Mouse (Mus musculus) lung, postnatal 10 days (tissue): ENCODE measurements around the gene Rplp2.

Experiments used
- DNase-seq: peaks from one replicate; pipeline ENCODE4 v3.0.0; 2021

Gene Rplp2

DNA sequence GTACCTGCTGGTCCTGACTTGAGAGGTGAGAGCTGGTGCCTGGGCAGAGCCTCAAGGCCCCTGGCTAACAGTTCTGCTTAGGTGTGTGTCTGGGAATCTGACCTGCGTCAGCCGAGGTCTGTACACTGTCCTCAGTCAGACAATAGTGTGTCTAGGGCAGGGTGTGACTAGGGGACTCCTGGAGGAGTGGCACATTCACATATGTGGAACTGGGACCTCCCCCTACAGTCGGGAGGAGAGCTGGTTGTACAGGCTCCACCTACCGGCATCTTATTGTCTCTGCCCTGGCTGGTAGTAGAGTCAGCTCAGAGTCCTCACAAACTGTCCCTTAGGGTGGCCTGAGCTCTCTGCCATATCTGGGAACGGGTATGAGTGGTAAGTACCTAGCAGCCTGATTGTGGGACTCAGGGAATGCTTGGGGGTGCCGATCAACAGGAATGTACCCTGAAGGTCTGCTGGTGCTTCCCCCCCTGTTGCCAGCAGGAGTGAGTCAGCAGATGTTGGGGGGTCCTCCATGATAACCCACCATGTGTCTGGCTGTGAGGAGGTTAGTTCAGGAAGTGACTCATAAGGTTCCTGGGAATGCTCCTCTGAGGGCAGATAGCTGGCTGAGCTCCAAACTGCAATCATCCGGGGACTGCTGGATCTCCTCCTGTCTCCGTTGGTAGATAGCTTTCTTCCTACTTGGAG lies 21.5 kb downstream of the Rplp2 start:
- DNase-seq, result peak; percentile 92

DNA sequence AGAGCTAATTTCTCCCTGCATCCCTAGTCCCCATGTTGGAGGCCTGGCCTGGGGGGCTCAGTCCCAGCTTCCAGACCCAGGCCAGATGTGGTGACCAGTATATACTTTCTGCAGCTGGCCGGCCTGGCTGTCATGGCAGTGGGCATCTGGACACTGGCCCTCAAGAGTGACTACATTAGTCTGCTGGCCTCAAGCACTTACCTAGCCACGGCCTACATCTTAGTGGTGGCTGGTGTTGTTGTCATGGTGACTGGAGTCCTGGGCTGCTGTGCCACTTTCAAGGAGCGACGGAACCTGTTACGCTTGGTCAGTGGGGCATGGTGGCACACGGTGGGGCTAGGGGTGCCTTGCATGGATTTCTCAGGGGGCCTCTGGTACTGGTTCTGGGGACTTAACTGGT lies 22.2 kb downstream of the Rplp2 start:
- DNase-seq, result no peak

DNA sequence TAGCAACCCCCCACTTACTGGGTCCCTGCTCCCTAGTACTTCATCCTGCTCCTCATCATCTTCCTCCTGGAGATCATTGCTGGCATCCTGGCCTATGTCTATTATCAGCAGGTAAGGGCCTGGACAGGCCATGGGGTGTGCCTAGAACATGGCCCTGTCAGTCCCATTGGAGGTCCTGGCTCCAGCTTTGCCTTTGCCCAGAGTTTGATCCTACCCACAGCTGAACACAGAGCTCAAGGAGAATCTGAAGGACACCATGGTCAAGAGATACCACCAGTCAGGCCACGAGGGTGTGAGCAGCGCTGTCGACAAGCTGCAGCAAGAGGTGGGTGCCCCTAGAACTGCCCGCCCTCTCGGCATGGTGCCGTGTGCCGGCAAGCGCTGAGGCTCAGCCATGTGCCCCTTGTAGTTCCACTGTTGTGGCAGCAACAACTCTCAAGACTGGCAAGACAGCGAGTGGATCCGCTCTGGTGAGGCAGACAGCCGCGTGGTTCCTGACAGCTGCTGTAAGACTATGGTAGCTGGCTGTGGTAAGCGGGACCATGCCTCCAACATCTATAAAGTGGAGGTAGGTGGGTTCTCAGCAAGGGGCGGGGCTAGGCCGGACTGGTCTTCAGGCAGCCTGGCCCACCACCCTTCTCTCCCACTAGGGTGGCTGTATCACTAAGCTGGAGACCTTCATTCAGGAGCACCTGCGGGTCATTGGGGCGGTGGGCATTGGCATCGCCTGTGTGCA lies 22.9 kb downstream of the Rplp2 start:
- no peak for DNase-seq

DNA sequence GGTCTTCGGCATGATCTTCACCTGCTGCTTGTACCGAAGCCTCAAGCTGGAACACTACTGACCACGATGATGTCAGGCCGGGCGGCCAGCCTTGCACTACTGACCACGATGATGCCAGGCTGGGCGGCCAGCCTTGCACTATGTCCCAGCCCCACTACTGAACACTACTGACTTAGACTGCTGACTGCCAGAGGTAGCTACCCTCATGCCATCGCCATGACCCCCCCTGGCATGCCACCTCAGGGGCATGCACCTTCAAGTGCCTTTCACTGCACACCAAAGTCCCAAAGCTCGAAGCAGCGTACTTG lies 23.4 kb downstream of the Rplp2 start:
- DNase-seq, result no peak

DNA sequence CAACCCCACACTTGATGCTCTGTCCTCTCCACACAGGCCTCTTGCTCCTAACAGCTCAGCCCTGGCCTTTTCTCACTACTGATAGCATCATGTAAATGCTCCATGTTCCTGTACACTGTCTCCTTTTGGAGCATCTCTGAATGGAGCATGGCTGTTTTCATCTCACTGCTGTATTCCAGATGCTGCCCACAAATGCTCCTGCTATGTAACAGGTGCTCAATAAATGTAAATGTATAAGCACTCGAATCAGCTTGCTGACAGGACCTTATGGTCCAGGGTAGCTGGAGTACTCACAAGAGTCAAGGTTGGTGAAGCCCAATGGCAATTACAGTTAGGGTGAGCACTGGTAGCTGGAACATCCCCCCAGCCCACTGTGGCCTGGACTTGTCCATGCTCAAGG lies 24.1 kb downstream of the Rplp2 start:
- no peak for DNase-seq

DNA sequence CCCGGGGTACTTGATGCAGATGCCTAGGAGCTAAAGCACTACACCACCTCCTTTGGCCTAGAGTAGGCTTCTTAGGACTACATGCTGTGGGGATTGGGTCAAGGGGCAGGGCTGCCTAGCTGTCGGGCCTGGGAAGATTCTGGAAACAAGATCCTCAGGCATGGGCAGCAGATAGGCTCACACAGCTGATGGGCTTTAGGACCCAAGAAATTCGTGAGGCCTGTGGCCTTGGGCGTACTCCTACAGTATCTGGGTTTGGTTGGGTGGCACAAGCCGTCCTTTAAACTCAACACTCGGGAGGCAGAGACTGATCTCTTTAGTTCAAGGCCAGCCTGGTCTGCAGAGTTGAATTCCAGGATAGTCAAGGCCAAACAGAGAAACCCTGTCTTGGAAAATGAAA lies 25.1 kb downstream of the Rplp2 start:
- no peak for DNase-seq

DNA sequence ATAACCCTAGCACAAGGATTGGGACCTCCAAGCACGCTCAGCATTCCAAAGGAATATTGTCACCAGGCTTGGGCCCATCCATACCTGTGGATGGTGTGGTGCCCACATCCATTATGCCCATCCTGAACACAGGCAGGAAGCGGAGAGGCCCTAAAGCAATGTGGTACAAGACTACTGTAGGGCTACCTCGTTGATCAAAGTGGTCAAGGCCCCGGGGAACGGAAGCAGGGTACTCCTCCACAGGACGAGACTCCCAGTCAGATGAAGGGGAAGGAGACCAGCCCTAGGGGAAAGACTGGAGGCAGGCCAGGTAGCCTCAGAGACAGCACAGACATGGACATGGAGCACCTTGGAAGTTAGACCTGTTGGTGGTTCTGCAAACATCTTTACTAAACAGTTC lies 25.6 kb downstream of the Rplp2 start:
- no peak for DNase-seq

DNA sequence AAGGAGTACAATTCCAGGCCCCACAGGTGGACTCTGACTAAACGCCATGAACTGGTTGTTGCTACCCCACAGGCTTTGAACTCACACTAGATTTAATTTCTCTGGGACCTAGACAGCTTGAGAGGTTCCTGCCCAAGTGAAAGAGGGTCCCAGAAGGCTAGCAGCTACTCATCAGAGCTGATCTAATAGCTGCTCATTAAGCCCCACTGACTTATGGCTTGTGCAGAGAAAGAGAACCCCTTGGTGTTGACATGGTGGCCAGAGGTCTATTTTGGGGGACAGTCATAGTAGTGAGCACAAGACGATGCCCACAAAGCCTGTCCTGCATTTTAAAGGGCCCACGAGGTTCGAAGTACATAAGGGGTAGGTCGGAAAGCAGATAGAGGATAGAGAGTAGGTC lies 27.0 kb downstream of the Rplp2 start:
- DNase-seq, result no peak

DNA sequence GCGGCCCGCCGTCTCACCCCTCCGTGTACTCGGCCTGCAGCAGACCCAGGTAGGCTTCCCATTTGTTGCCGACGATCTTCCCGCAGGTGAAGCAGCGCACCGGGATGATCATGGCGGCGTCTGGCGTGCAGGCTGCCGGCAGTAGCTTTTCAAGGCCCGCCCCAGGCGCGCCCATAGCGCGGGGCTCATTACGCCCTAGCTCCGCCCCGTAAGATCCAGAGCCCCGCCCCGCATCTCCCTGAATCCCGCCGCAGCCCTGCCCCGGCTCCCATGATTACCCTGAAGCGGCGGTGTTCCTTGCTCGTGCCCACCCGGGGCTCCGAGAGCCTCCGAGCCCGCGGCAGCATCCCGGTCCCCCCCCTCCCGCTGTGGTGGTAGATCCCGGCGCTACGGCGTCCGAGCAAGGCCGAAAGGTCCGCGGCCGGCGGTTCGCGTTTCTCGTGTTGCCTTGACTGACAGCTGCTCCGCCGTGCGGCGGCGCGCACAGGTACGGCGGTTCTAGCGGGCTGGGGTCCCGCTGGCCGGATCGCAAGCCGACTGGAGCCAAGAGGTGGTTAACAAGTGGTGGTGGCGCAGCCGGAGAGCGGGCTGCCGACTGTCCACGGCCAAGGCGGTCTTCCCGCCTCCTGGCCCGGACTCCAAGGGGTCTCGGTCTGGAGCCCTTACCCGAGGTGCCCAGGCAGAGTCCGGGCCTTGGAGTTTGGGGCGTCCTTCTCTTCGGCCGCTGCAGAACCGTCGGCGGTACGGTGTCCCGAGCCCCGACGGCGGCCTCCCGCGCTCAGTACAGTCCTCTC lies 28.0 kb downstream of the Rplp2 start, which contains the start of the genes Polr2l and Tspan4:
TSS of gene Polr2l (minus strand) at position 122 of the 794 bp plus-strand sequence.
TSS of gene Tspan4 (plus strand) at position 230 of the 794 bp plus-strand sequence.
- peak; percentile 88 for DNase-seq

DNA sequence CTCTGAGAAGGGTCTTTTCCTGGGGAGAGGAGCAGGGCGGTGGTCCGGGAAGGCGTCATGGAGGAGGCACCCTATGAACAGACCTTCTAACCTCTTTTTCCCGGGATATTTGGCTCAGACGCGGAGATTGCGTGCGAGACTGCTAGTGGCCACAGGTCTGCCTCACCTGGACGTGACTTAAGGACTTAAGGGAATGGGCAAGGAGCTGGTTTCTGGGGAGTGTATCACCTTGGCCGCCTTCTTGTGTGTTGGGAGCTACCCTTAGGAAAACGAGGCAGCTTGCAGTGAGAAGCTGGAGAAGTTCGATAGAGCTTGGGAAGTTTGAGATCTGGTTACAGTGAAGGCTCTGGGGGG lies 28.6 kb downstream of the Rplp2 start:
- DNase-seq, result no peak

DNA sequence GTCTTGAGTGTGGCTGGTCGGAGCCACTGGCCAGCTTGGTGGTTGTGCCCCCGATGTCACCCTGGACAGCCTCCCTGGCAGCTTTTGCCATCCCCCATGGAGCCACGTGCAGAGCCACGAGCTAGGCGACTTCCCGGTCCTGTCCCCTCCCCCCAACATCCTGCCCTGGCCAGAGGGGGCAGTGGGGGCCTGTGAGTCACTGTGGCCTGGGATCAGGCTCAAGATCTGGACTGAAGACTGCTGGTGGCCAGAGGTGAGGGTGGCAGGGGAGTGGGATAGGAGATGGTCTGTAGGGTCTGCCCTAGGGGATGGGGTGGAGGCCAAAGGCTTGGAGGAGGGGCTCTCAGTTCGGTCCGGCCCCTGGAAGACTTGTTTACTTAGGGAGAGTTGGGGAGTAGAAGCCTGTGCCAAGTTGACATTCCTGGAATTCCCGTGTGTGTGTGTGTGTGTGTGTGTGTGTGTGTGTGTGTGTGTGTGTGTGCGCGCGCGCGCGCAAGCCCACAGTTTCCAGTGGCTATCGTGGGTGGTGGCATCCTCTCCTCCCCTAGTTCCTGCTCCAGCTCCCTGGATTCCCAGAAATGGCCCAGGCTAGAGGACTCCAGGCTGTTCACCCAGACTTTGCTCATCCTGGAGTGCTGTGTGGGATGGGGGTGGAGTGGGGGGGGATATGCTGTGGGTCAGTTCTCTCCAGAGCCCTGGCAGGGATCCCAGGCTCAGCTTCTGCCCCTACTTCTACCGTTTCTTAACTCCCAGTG lies 29.2 kb downstream of the Rplp2 start:
- peak; percentile 95 for DNase-seq

DNA sequence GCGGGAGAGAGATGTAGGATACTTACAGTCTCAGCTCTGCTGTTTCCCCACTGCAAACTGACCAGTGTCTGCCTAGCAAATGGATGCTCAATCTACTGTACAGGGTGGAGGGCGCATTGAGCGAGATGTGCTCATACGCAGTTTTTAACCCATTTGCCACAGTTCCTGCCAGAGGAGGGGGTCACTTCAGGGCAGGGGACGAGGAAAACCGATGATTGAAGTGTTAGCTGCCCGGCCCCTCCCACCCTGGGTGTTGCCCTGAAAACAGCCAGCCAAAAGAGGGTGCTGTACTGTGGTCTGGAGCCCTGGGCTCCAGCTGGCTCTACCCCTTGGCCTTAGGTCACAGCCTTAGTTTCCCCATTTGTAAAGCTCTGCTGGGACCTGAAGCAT lies 29.8 kb downstream of the Rplp2 start:
- peak; percentile 79 for DNase-seq

DNA sequence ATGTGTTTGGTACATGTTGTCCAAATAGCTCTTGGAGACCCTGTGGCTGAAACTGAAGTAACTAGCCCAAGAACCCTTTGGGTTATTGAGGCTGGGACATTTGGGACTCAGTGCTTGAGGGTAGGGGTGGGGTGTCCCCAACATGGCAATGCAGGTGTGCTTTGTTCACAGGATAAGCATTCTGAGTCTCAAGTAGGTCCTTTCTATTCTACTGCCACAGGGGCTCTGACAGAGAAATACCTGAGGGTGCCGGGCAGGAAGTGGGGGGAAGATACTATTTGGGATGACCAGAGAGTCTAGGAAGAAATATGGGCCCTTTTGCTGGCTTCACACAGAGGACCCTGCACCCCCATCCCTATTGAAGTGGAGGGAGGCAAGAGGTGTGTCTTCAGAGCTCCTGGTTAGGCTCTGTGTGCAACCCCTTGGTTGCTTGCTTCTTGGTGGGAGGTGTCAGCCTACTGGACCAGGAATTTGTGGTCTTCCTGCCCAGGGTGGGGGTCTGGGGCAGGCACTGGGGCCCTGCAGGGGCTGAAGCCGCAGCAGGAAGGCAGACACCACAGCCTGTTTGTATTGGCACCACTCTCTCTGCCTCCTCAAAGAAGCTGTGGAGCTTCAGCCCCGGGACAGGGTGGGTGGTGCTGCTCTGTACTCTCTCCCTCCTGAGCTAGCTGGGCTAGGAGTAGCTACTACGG lies 30.6 kb downstream of the Rplp2 start:
- peak; percentile 46 for DNase-seq

DNA sequence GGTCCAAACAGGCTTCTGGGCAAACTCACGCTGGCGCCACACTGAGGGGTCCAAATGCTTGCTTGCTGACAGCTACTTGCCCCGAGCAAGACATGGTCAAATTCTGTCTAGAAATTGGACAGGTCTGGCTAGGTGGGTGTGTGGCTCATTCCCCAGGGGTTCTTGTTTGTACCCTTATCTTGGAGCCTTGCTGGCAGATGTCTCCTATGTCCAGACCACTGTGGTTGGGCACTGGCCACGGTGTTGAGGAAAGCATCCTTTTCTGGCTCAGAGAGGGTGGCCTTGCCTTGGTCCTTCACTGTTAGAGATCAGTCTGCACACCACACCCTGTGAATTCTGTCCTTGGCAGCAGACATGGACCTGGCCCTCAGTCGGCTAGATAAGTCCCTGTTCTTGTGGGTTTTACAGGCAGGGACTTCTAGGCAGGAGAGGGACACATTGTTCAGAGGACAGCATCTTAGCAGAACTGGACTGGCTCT lies 31.1 kb downstream of the Rplp2 start:
- DNase-seq, result no peak

DNA sequence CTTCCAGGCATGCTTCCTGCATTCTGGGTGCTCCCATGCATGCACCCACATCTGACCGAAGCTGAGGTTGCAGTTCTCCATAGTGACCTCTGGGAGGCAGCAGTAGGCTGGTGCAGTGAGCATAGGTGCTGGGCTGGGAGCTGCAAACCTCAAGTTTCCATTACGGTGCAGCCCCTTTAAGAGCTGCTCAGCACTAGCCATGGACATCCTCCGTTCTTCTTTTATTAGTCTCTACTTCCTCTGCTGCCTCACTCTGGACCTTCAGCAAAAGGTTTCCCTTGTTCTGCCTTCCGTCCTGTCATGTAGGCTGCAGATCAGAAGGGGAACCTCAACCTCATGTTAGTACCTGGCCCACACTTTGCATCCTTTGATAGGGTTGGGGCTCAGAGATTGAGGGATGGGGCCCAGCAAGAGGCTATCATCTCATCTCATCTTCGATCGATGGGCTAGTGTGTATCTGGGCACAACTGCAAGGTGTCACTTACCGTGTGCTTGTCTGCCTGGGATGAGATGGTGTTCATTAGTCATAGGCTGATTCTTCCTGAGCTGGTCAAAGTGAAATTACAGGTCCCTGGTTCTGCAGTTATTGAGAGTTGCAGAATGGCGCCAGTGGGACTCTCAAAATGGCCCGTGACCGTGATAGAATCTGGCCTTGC lies 33.8 kb downstream of the Rplp2 start:
- DNase-seq, result peak; percentile 80

DNA sequence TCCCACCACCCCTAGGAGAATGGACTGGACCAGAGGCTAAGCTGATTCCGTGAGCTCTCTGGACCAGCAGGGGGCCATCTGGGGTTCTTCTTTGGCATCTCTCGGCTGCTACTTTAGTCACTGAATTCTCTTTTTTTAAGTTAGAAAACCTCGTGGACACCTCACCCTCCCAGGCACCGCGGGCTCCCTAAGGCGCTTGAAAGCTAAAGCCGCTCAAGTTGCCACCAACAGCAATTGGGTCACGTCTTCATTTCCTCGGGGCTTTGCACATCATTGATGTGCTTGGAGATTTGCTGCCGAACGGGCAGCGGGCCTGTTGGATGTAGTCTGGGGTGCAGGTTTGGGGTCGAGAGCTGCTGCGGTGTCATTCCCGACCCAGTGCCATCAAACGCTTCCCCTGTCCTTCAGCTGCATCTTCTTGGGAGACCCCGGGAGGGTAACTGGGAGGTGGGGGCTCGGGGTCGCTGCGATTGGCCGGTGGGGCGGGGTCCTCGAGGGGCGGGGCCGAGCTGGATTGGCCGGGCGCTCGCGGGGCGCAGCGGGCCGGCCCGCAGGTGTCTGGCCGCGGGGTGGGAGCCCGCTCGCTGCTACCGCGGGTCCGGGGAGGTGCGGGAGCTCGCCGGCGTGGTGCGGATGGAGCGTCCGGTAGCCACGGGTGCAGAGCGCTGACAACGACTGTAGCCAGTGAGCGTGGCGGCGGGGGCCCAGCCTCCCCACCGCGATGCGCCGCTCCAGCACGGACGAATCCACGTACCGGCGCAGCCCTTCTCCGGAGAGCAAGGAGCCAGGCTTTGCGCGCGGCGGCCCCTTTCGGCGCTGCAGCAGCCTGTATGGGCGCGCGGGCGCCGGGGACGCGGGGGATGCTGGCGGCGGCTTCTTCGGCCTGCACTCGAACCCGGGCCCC lies 34.6 kb downstream of the Rplp2 start:
- peak; percentile 85 for DNase-seq

DNA sequence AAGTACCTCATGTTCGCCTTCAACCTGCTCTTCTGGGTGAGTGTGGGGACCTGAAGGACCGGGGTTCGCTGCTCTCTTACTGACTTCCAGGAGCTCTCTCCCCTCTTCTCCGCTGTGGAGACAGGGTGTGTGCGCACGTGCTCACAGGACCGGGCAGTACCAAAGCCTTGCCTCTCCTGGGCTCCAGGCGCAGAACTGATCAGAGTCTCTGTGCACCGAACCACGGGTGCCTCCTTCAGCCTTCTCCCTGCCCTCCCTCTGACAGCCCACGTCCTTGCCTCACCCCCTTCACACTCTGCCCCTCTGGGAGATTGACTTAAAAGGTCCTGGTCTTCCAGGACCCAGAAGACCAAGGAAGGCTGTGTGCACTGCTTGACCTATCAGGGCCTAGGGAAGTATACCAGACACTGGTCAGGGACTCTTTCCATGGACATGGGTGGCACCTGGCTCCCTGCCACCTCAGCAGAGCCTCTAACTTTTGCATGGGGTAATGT lies 35.4 kb downstream of the Rplp2 start:
- DNase-seq, result no peak

DNA sequence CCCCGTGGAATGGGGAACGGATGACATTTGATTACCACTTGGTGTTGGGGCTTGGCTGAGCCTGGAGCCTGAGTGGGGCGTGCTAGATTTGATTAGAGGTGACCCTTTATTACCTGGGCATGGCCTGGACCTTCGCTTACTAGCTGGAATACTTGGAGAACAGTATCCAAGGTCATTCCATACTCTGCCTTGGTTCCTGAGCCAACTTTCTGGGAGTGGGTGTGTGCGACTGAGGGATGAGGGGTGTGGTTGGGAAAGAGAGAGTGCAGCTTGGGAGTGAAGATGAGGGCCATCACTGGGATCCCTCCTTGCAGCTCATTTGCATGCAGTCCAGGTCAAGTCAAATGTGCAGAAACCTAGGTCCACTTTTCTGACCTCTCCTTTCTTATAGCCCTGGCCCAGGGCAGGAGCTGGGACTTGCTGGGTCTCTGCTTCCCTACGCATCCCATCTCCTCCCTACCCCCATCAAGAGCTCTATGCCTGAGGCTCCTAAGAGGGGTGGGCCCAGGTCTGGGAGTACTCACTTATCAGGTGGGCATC lies 36.0 kb downstream of the Rplp2 start:
- no peak for DNase-seq

DNA sequence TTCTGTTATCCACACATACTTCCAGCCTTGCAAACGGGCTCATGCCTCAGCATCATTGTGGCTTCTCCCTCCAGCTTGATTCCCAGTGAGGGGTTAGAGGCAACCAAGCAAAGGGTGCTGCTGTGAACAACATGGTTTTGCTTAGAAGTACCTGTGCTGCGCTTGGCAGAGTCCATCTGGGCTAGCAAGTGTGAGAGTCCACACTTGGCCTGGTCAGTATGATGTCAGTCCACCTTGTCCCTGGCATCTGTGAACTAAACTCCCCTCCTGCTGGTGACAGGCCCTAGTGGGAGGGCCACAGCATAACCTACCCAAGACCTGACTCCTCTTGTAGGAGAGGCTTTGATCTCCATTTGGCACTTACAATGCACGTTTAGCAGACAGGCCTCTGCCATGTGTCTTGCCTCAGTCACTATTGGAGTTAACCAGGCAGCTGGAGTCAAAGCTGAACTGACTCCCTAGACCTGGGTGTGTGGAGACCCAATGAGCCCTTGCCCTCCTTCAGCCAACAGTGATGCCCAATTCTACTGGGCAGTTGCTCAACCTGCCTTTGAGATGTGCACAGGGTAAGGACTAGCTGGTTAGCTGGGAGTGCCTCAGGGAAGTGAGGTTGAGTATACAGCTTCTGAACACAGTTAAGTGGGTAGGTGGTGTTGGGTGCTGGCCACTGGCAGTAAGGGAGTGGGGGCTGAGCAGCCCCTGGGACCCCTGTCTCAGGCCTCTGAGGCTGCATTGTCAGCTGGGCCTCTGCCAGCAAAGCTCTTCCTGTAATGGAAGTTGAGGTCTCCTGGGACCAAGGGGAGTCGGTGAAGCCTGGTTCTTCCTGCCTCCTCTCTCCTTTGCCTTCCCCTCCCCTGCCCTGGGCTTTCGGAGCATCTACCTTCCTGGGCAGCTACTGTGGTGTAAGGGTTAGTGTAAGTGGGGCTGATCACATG lies 37.3 kb downstream of the Rplp2 start:
- no peak for DNase-seq
